Mouse (Mus musculus) embryonic fibroblast, embryonic 13.5 days (primary cell): ENCODE results near the gene Pgs1.

Experiments used
- CTCF ChIP-seq: IDR thresholded peaks from 2 replicates; pipeline ENCODE4 v1.5.1; 2011; ENCODE audit warnings: mild to moderate bottlenecking, control low read depth, low read length, moderate library complexity, borderline replicate concordance; ENCODE audit not compliant: insufficient read depth
- POLR2A ChIP-seq: IDR thresholded peaks from 2 replicates; pipeline ENCODE4 v1.6.1; 2011; ENCODE audit warnings: low read depth, mild to moderate bottlenecking, control low read depth, low read length, moderate library complexity

- TF ChIP-seq CTCF (no peak), POLR2A (no peak)
Observed at GRCm38 (mm10) chr11:118060038-118060437, 73.9 kb downstream of the Pgs1 start.
